Mouse (Mus musculus): ENCODE measurements at regions not wholly inside any gene's neighbourhood (a gene's known extent, or its start where the extent isn't known, plus 50 kb on each side); places are given as distances from the start of the nearest gene placed in this dataset.

DNA sequence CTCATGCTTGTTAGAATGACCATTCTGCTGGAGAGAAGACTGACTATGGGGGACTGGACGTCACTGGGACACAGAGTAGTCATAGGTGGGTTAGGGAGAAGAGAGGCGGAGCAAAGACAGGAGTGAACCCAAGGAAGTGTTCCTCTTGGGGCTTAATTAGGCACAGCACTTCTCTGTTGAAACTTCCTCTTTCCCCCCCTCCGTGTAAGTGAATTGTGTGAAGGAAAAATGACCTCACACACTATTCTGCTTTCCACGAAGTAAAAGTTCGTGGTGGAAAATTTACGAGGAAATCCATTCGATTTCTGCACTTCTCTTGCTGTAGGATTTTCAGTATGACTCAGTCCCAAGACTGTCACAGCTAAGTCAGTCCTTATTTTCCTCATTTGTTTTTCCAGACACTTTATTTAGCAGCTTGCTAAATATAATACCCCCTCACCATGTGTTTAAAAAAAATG, 49.9 kb upstream of the Ado start:
- DNase-seq: no peak
